Mouse (Mus musculus): ENCODE measurements around the gene Mov10.
A peak's percentile ranks its signal among the peaks of the same experiment; 100 is the strongest.
"Not testable (repeated sequence)": the region's sequence is repeated elsewhere in the genome, so short reads cannot be mapped to it uniquely, and the experiment has no call there.

Gene Mov10

DNA sequence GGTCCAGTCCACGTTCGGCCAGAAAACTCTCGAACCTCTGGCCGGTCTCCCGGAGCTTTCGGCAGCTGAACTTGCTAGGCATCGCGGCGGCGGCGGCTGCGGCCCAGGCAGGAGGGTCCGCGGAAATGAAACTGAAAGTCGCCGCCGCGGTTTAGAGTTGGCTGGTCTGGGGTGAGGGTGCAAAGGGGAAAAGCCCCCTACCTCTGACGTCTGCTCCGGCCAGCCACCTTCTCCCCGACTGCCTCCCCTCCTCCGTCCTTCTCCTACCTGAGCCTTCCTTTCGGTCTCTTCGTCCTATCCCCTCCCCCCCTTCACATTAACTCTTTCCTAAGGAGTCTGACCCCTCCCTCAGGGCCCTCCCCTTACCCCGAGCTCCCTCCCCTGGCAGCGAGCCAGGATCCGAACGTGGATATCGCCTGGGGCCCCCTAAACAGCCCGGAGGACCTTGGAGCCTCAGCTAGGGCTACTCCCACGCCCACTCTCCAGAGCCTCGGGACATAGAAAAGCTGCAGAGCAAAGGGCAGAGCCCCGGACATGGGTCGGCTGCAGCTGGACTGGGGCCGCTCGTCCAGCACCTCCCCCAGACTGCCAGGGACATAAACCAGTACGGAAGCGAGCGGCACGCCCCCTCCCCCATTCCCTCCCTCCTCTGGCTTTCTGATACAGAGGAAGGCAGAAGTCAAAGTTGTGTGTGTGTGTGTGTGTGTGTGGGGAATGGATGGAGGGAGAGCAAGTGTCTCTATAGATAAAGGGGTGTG lies at the start of gene Mov10:
Gene Mov10, minus strand, starts transcription at position 573 of the 758 bp plus-strand sequence.
- no peak for DNase-seq (ENCODE audit: low read depth, low spot score)

DNA sequence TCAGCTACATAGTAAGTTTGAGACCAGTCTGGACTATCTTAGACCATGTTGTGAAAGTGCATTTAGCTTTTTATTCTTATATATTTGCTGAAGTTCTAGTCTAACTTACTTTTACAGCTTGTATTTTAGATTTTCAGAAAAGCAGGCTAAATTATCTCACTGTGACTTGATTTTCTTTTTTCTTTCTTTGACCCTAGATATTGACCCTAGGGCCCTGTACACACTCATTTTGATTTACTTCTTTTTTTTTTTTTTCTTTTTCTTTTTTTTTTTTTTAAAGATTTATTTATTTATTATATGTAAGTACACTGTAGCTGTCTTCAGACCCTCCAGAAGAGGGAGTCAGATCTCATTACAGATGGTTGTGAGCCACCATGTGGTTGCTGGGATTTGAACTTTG lies 48.3 kb upstream of the Mov10 start:
- DNase-seq (ENCODE audit: low read depth, low spot score): not testable (repeated sequence)

DNA sequence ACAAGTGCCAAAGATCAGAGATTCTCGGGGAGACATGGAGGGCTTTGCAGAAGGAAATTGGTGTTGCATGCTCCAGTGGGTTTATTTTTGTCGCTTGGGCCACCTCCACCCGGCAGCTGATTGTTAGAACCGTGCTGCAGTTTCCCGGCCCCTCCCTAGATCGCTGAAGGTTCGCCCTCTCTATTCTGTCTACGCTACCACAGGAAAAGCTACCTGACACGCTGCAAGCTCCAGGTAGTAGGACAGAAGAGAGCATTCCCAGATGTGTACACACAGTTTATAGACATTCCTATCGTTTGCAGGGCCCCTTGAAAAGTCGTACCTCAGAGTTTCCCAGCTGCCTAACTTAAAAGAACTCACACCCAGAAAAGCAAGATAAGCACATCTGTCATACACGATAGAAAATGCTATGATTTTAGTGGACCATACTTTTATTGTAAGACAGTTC lies 47.0 kb upstream of the Mov10 start:
- DNase-seq (ENCODE audit: low read depth, low spot score): no peak

DNA sequence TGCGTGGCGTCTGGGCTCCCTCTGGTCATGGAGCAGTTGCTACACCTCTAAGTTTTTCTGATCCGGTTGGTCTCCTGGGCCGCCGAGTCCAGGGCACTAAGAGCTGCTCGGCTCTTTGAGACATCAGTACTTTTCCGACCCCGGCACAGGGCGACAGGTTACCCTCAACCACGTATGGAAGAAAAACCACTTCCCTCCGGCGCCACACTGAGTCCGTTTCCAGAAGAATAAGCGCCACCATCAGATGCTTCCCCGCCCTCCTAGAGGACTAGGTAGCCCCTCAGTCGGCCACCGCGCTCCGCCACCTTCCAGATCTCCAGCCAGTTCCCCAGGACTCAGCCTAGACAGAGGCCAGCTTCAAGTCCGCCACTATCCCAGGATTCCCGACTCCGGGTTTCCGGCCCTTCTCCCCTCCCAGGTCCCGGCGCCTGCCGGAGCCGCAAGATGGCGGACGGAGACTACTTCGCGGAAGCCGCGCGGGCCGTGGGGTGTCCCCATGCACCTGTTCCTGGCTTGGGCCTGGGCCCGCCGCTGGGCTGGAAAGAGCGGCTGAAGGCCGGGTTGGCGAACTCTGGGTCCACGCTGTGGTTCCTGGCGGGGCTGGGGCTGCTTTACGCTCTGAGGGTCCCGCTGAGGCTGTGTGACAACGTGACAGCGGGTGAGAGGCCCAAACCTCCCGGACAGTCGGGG lies 46.4 kb upstream of the Mov10 start:
- DNase-seq (ENCODE audit: low read depth, low spot score): peak; percentile 90

DNA sequence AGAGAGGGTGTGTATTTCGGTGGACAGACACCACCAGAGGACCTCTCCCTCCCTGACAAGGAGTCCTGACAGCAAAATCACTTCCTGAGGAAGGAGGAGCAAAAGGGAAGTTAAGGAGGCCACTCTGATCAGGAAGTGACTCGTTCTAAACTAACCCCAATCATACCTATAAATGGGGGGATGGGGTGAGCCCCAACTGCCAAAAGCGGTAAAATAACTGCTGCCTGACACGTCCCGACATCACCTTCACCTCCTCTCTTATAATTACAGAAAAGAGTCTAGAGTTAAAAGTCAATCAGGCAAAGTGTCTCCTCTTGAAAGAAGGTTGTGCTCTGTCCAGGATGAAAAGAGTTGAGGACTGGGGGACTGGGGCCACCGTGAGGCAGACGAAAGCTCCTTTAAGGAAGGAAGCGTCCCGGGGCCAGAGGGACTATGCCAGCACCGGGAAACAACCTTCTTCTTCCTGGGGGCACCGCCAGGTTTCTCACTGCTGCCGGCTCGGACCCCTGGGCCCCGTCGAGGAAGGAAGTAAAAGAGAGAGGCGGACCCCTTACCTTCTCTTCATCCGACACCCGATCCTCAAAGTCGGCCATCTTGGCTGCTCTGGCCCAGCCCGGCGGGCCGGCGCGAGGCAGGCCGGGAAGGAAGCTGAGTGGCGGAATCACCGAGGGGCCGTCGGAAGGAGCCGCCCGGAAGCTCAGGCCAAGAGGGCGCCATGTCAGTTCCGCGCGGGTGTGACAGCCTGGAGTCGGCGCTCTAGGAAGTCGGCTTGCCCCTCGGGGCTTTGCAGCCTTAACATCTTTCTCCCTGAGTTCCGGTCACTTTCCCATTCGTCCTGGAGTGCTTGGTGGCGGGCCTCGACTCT lies 45.7 kb upstream of the Mov10 start, which contains the start of the genes St7l and Capza1:
Gene St7l, plus strand, starts transcription at position 220 of the 865 bp plus-strand sequence.
Gene Capza1, minus strand, starts transcription at position 720 of the 865 bp plus-strand sequence.
- peak; percentile 86 for DNase-seq (ENCODE audit: low read depth, low spot score)

DNA sequence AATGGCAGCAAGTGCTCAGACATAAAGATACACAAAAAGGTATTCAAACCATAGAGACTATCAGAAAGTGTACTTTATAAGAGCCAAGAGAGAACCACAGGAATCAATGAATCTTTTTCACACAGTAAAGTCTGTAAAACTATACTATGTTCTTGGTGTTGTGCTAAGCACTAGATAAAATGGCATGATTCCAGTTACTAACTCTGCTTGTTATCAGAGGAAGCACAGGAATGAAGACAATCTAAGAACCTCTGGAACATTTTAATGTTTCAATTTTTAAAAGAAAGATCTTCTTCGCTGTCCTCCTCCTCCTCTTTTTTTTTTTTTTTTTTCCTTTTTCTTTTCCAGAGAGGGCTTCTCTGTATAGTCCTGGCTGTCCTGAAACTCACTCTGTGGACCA lies 40.2 kb upstream of the Mov10 start:
- DNase-seq (ENCODE audit: low read depth, low spot score): no peak

DNA sequence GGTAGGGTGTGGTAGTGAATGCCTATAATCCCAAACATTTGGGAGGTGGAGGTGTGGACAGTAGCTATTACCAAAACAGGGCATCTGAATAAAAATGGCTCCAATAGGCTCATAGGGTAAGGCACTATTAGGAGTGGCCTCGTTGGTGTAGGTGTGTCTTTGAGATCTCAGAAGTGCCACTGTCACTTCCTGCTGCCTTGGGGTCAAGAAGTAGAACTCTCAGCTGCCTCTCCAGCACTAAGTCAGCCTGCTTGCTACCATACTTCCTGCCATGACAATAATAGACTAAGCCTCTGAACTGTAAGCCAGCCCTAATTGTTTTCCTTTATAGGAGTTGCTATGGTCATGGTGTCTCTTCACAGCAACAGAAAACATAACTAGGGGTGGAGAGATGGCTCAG lies 37.7 kb upstream of the Mov10 start:
- no peak for DNase-seq (ENCODE audit: low read depth, low spot score)

DNA sequence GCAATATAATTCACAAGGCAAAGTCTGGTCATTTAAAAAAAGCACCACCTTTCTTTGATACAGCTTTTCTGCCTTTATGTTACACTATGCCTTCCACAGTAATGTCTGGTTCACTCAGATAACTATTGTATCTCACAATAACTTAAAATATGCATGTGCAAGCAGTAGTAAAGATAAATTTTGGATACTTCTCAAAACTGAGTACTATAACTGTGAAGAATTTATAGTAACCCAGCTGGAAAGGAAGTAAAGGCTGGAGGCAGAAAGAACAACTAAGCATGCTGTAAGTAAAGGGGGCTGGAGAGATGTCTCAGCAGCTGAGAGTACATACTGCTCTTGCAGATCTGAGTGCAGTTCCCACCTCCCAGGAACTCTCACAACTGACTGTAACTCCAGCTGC lies 36.5 kb upstream of the Mov10 start:
- peak; percentile 24 for DNase-seq (ENCODE audit: low read depth, low spot score)

DNA sequence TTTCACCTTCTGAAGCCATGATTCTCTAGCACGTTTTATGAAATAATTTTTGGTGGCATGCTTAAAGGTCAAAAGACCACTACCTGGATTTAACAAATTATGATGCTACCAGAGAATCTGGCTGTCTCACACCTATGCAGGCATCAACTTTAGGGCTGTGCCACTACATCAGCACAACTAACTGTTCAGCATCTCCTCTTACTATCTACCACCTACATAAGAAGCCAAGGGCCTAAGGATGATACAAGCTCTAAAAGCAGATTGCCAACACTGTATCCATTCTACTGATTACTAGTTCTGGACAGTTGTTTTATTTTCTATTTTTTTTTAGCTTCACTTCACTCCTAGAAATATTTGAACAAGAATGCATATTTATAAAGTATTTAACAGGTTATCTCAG lies 36.1 kb upstream of the Mov10 start:
- no peak for DNase-seq (ENCODE audit: low read depth, low spot score)

DNA sequence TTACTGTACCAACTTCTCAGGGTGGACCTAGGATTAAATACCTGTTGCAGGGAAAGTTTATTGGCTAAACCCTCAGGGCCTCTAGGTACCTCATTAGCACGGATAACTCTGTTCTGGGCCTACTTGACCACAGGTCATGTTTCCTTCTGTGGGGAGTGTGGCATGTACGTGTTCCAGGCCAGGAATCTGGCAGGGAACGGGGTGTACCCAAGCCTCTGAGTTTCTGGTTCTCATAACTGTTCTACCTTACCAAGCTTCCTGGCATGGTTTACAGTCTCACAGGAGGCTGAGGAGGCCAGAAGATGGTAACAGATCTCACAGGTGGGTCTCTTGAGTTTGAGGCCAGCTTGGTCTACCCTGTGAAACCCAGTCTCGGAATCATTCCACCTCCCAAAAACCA lies 28.2 kb upstream of the Mov10 start:
- DNase-seq (ENCODE audit: low read depth, low spot score): no peak

DNA sequence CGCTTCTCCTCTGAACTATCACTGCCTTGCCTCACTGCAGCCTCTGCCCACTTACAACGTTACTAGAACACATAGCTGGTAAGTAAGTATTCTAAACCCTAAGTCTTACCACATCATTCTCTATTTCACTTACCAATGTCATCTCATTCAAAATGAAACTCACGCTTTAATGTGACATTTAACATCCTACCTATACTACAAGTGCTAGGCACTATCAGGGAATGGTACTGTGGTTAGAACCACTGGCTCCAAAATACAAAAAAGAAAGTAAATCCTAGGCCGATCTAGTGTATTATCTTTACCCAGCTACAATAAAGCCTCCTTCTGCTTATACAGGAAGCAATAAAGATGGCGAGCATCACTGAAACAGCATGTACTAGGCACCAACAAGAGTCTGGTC lies 22.7 kb upstream of the Mov10 start:
- DNase-seq (ENCODE audit: low read depth, low spot score): no peak

DNA sequence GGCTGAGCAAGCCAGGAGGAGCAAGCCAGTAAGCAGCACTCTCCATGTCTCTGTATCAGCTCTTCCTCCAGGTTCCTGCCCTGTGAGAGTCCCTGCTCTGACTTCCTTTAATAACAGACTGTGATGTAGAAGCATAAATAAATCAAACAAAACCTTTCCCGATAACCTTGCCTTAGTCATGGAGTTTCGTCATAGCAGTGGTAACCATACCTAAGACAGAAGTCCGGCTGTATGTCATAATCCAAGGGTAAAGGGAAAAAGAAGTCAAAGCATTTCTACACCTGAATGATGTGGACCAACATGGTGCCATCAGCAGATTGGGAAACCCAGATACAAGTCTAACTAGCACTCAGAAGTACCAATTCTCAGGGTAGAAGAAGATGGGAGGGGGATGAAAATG lies 17.4 kb upstream of the Mov10 start:
- DNase-seq (ENCODE audit: low read depth, low spot score): no peak

DNA sequence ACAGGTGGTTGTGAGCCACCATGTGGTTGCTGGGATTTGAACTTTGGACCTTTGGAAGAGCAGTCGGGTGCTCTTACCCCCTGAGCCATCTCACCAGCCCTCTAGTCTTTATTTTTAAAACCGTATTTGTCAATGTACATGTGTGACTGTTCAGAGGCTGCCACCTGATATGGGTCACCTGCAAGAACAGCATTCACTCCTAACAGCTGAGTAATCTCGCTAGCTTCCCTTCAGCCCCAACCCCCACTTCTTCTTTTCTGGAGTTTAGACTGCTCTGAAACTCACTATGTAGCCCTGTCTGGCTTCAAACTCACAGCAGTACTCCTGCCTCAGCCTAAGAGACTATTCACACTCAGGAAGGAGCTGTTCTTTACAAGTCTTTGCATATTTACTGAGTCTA lies 4.0 kb upstream of the Mov10 start:
- no peak for DNase-seq (ENCODE audit: low read depth, low spot score)

DNA sequence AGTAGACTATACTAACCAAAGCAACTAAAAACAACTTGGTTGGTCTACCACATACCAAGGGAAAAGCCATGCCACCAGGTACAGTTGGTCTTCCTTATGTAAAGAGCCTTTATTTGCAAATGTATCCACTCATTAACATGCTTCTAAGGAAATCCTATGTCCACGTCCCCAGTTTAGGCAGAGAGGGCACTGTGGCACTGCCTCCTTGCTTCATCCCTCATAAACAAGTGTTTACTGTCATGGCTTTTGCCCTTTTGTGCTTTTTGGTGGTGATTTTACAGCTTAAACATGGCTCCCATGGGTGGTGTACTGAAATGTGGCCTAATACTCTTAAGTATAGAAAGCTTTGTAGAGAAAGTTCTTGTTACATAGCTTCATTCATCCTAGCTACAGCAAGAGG lies 2.1 kb upstream of the Mov10 start:
- no peak for DNase-seq (ENCODE audit: low read depth, low spot score)

DNA sequence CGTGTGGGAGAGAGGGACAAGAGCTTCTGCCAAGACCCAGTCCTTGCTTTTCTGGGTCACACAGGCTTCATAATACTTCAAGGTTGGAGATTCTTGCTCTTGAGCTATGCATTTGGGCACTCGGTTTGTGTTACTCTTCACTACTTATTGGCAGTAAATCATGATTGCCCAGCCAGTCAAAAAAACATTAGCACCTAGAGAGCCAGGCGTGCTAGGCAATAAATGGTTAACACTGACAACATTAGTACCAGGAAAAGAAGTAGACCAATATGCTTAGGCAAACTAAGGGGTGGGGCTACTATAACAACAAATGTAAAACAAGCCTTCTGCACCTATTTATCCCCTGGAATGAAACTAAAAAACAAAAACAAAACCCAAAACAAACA lies 379 bp upstream of the Mov10 start:
- no peak for DNase-seq (ENCODE audit: low read depth, low spot score)

DNA sequence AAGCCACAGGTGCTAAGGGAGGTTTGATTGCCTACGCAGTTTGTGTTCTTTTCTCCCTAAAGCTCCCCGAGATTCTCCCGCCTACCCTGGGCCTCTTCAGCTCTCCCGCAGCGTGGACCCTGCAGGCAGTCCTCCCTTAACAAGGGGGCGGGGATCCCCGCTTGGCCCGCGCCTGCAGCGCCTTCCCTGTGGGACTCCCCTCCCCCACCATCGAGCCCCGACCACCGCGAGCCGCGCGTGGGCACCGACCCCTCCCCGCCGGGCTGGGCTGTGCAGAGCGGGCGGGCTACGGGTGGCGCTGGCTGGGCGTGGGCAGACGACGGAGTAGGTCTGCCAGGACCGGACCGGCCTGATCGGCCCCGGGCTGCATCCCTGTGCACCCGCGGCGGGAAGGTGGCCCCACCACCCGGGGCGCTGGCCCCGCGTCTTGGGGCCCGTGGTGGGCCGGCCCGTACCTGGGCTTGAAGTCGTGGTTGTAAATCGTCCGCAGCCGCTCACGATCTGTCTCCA lies 827 bp downstream of the Mov10 start:
- no peak for DNase-seq (ENCODE audit: low read depth, low spot score)

DNA sequence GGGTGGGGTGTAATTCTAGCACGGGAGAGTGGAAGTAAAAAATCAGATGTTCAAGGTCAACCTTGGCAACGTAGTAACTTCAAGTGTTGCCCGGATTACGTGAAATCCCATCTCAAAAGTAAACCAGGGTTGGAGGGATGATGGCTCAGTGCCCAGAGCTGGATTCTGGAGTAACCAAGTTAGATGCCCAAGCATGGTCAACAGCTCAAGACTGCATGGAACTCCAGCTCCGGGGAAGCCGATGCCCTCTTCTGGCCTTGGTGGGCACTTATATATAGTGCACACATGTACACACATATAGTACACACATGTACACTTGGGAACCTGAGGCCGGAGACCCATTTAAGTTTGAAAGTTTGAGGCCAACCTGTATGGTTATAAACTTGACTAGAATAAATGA lies 2.2 kb downstream of the Mov10 start:
- no peak for DNase-seq (ENCODE audit: low read depth, low spot score)

DNA sequence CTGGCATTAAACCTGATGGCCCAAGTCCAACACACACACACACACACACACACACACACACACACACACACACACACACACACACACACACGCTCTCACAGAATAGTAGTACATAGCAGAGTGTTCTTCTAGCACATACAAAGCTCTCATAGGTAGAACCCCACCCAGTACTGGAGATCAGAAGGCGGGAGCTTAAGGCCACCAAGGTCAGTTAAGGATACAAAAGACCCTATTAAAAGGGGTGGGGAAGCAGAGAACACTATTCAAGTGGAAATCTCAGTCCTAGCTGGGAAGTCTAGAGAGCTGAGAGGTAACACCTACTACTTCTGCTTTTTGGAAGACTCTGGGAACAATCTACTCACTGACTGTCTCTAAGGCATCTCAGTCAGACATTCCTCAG lies 3.0 kb downstream of the Mov10 start:
- DNase-seq (ENCODE audit: low read depth, low spot score): no peak

DNA sequence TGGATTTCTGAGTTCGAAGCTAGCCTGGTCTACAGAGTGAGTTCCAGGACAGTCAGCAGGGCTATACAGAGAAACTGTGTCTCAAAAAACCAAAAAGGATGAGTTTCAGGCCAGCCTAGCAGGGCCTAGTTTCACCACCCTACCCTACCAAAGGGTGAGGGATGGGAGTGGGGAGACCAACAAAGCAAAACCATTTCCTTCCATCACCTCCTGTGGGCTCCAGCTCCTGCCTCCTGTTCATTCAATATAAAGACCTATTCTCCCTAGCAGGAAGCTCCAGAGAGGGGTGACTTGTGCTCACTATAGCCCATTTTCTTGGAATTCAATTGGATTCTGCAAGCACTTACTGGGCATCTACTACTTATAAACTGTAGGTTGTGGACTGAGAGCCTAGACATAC lies 3.6 kb downstream of the Mov10 start:
- DNase-seq (ENCODE audit: low read depth, low spot score): no peak

DNA sequence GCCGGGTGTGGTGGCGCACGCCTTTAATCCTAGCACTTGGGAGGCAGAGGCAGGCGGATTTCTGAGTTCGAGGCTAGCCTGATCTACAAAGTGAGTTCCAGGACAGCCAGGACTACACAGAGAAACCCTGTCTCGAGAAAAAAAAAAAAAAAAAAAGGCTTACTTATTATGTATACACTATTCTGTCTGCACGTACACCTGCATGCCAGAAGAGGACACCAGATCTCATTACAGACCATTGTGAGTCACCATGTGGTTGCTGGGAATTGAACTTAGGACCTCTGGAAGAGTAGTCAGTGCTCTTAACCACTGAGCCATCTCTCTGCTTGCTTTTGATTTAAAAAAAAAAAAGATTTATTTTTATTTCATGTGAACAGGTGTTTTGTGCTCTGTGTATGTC lies 5.1 kb downstream of the Mov10 start:
- not testable (repeated sequence) for DNase-seq (ENCODE audit: low read depth, low spot score)

DNA sequence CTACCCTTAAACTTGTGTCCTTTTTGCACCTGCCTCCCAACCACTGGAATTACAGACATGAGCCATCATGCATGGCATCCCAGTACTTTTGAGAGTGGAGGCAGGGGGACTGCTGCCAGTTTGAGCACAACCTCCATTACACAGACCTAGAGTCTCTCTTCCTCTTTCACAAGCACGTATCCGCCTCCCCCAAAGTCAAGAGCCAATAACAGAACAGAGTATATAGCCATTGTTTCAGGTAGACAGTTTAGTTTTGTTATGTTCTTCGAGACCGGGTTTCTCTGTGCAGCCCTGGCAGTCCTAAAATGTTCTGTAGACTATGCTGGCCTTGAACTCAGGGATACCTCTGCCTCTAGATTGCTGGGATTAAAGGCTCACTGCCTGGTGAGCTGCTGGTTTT lies 6.1 kb downstream of the Mov10 start:
- no peak for DNase-seq (ENCODE audit: low read depth, low spot score)

DNA sequence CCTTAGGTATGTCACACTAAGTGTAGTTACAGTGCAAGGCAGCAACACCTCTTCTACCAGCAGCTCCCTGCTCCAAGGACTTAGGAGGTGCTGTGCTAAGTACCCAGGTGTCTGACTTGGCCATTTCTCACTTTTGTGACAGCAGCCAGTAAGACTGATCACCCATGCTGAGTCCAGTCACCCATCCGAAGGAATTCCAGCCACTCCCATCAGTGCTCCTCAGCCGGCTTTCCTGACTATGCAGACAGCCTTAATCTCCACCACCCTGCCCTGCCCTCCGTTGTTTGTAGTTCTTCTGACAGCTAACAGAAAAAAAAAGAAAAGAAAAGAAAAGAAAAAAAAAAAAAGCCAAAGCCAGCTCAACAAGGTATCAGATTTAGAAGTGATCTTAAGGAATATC lies 6.6 kb downstream of the Mov10 start:
- no peak for DNase-seq (ENCODE audit: low read depth, low spot score)

All from telencephalon, adult 2 months (tissue).